Mouse (Mus musculus) heart, postnatal 36 days (tissue): ENCODE measurements around the gene Nipsnap2. TPM values are rescaled to one million over a fixed set of nuclear protein-coding genes. Genes with fewer than 3 reads are reported as not detected.
"Not testable (repeated sequence)": the region's sequence is repeated elsewhere in the genome, so short reads cannot be mapped to it uniquely, and the experiment has no call there.

Source experiments
- DNase-seq, 2 experiments: peaks; one replicate each; pipeline ENCODE4 v3.0.0; 2021 to 2022
- intact Hi-C: fragments of 180-260 bp; cut with DNase I; formaldehyde crosslinking; loops from one replicate; pipeline ENCODE4 v1.15.1; 2025
- total RNA-seq, 2 experiments: library from RNA; stranded (reverse); gene quantifications; 2 replicates each; pipeline ENCODE4 v1.2.3; 2021

Gene Nipsnap2
- total RNA-seq: 100 to 1,000 TPM; 766 to 842 TPM

GRCm38 (mm10) chr5:129724834-129725773, at the start of gene Nipsnap2:
Gene Nipsnap2, plus strand, starts transcription at chr5:129725063.
- peak; percentile 97 to 99 for DNase-seq

GRCm38 (mm10) chr5:129685141-129685540, 39.7 kb upstream of the Nipsnap2 start:
- DNase-seq, intact Hi-C loops: not testable (repeated sequence)

More at GRCm38 (mm10) chr5:129724834-129725773, at the start of gene Nipsnap2:
- intact Hi-C loops: loop anchor here (5.0 to 10.0 kb wide), 3 partner anchors 113 to 703 kb away; partner anchors contain the start of gene Ran

- DNase-seq: no peak
- intact Hi-C loops: no loop called here
Observed at GRCm38 (mm10) chr5:129687621-129688020, 37.2 kb upstream of the Nipsnap2 start.

GRCm38 (mm10) chr5:129690528-129690927, 34.3 kb upstream of the Nipsnap2 start:
- intact Hi-C loops: no loop called here
- DNase-seq: no peak

- DNase-seq: no peak
- intact Hi-C loops: no loop called here
Observed at GRCm38 (mm10) chr5:129700506-129700905, 24.4 kb upstream of the Nipsnap2 start.

- no peak for DNase-seq
- intact Hi-C loops: no loop called here
Observed at GRCm38 (mm10) chr5:129701706-129702105, 23.2 kb upstream of the Nipsnap2 start.

GRCm38 (mm10) chr5:129703368-129703767, 21.5 kb upstream of the Nipsnap2 start:
- intact Hi-C loops: no loop called here
- DNase-seq: no peak

GRCm38 (mm10) chr5:129708412-129708811, 16.5 kb upstream of the Nipsnap2 start, which contains the start of gene Sept14:
Gene Sept14, minus strand, starts transcription at chr5:129708512.
- no peak for DNase-seq

GRCm38 (mm10) chr5:129715326-129715861, 9.5 kb upstream of the Nipsnap2 start, which contains the start of gene Mrps17:
Gene Mrps17, plus strand, starts transcription at chr5:129715497.
- intact Hi-C loops: loop anchor here (2.0 to 5.0 kb wide), 2 partner anchors 45 to 542 kb away; partner anchors contain the start of genes Sbds, Tyw1 and Zfp11
- DNase-seq: peak; percentile 90 to 93

More at GRCm38 (mm10) chr5:129708412-129708811, 16.5 kb upstream of the Nipsnap2 start, which contains the start of gene Sept14:
- intact Hi-C loops: no loop called here

- no peak for DNase-seq
- intact Hi-C loops: loop anchor here (5.0 kb wide), 1 partner anchor 540 kb away; the partner anchor contains the start of genes Sbds and Tyw1
Observed at GRCm38 (mm10) chr5:129717016-129717415, 7.8 kb upstream of the Nipsnap2 start.

- intact Hi-C loops: loop anchor here (5.0 to 10.0 kb wide), 2 partner anchors 108 to 195 kb away; no protein-coding TSS in a partner anchor
- DNase-seq: no peak
Observed at GRCm38 (mm10) chr5:129720176-129720575, 4.7 kb upstream of the Nipsnap2 start.

GRCm38 (mm10) chr5:129724268-129724667, 595 bp upstream of the Nipsnap2 start:
- intact Hi-C loops: loop anchor here (5.0 to 10.0 kb wide), 2 partner anchors 112 to 199 kb away; no protein-coding TSS in a partner anchor
- no peak for DNase-seq

GRCm38 (mm10) chr5:129725774-129726392, 1.0 kb downstream of the Nipsnap2 start:
- intact Hi-C loops: loop anchor here (5.0 to 10.0 kb wide), 2 partner anchors 201 to 704 kb away; partner anchors contain the start of gene Ran
- peak in 1 of 2 experiments; percentile 34 for DNase-seq

- DNase-seq: no peak
- intact Hi-C loops: loop anchor here (5.0 to 10.0 kb wide), 2 partner anchors 202 to 704 kb away; partner anchors contain the start of gene Ran
Observed at GRCm38 (mm10) chr5:129726784-129727183, 1.9 kb downstream of the Nipsnap2 start.

- intact Hi-C loops: loop anchor here (5.0 to 10.0 kb wide), 2 partner anchors 204 to 707 kb away; partner anchors contain the start of gene Ran
- DNase-seq: peak; percentile 37 to 43
Observed at GRCm38 (mm10) chr5:129729286-129729685, 4.4 kb downstream of the Nipsnap2 start.

GRCm38 (mm10) chr5:129730344-129730743, 5.5 kb downstream of the Nipsnap2 start:
- intact Hi-C loops: no loop called here
- peak; percentile 47 to 54 for DNase-seq

- intact Hi-C loops: no loop called here
Observed at GRCm38 (mm10) chr5:129731021-129731420, 6.2 kb downstream of the Nipsnap2 start.

GRCm38 (mm10) chr5:129740976-129741375, 16.1 kb downstream of the Nipsnap2 start:
- intact Hi-C loops: loop anchor here (2.0 kb wide), 2 partner anchors 120 to 130 kb away; no protein-coding TSS in a partner anchor
- peak; percentile 18 to 57 for DNase-seq

More at GRCm38 (mm10) chr5:129731021-129731420, 6.2 kb downstream of the Nipsnap2 start:
- DNase-seq: peak; percentile 24 to 41

GRCm38 (mm10) chr5:129742903-129743488, 18.1 kb downstream of the Nipsnap2 start:
- intact Hi-C loops: no loop called here
- DNase-seq: no peak

GRCm38 (mm10) chr5:129744050-129744449, 19.2 kb downstream of the Nipsnap2 start:
- intact Hi-C loops: no loop called here
- no peak for DNase-seq
